Mouse (Mus musculus): Measurements from ENCODE around the gene Lactbl1. TPM values are rescaled to one million over a fixed set of nuclear protein-coding genes. Genes with fewer than 3 reads are reported as not detected.

The Lactbl1 gene
- polyA plus RNA-seq, 1 experiment = not detected

DNA sequence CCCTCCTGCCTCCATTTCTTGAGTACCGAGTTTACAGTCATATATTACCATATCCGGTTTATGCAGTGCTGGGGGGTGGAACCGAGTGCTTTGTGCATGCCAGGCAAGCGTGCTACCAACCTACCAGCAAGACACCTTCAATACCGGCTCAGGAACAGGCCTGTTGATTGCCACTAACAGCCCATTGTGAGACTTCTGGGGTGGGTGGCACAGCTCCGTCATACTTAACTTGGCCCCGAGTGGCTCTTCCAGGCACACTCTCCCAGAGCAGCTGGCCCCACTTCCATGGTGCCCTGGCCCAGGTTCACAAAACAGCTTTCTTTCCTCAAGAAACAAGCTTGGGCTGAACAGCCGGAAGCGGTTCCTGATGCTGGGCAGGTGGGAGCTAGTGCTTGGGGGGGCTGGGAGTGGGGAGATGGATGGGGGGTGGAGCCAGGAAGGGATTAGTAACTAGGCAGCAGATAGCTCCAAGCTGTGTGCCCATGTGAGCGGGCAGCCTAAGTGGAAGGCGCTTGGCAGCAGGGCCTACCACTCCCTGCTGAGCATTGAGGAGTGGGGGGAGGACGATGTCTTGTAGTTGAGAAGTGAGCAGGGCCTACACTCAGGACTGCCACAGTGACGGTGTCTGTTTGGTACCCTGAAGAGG is 29.6 kb downstream of the Lactbl1 start:
- H3K4me1 ChIP-seq (ENCODE audit: control insufficient read depth, insufficient read depth, insufficient read length, low read length) = no peaks in the 10 kb centered on the region
- H3K27ac ChIP-seq (replicated peaks; ENCODE audit: low read depth, low read length) = no peak overlapping the region
- H3K4me3 ChIP-seq (ENCODE audit: insufficient read depth, low read depth, low read length) = no peak overlapping the region

DNA sequence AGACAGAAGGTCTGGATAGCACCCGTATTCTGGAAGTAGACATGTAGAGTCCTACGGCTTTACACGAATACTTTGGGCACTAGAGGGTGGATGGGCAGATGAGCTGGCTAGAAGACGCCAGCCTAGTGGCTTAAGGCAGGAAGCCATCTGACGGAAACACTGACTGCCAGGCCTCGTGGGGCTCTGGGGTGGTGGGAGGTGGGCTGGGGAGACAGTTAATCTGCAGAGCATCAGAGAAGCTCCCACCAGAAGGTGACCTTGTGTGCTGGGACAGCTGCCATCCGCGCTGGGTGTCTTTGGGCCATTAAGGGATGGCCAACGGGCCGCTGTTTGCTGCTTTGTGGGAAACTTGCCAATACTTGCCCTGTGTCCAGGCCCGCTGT is 30.1 kb downstream of the Lactbl1 start:
- Histone ChIP-seq H3K27ac (replicated peaks; ENCODE audit: low read depth, low read length) (no peak overlapping the region), H3K4me3 (ENCODE audit: insufficient read depth, low read depth, low read length) (no peak overlapping the region), H3K4me1 (ENCODE audit: control insufficient read depth, insufficient read depth, insufficient read length, low read length) (no peaks in the 10 kb centered on the region)

DNA sequence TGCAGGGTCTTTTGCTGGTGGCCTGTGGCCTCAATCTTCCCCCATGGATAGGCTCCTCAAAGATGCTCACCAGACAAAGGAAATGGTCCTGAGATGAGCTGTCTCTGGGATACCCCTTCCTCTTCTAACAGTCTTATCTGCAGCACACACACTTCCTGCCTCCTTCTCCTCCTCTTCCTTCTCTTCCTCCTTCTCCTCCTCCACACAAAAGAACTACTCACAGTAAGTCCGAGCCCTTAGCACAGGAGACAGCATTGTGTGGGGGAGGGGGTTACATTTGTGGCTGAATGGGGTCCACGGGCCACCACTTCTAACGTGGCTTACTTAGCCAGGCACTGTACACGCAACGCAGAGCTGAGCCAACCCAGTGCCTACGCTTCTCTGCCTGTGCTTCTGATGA is 30.6 kb downstream of the Lactbl1 start:
- Histone ChIP-seq H3K27ac (replicated peaks; ENCODE audit: low read depth, low read length) (no peak overlapping the region), H3K4me3 (ENCODE audit: insufficient read depth, low read depth, low read length) (no peak overlapping the region), H3K4me1 (ENCODE audit: control insufficient read depth, insufficient read depth, insufficient read length, low read length) (no peaks in the 10 kb centered on the region)

- Histone ChIP-seq H3K4me3 (ENCODE audit: insufficient read depth, low read depth, low read length) (no peak overlapping the region), H3K27ac (replicated peaks; ENCODE audit: low read depth, low read length) (no peak overlapping the region), H3K4me1 (ENCODE audit: control insufficient read depth, insufficient read depth, insufficient read length, low read length) (no peaks in the 10 kb centered on the region)
These were observed 31.3 kb downstream of the Lactbl1 start for GRCm38 (mm10) chr4:136653692-136654234.

DNA sequence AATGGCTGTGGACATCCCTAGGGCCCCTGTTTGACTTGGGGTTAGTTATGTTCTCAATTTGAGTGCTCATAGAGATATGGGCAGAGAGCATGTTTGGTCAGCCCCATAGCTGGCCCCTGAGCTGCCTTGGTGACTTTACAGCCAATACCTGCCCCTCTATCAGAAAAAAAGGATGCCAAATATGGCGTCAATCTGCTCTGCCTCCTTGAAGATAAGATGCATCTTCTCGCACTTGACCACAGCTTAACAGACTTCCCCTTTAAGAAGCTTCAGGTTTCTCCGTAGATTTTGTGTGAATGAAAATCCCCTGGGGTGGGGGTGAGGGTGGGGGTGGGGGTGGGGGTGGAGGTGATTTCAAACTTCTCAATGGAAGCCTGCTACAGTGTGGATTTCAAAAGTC is 35.5 kb downstream of the Lactbl1 start:
- H3K4me3 ChIP-seq (ENCODE audit: insufficient read depth, low read depth, low read length) = no peak overlapping the region
- no peaks in the 10 kb centered on the region for H3K4me1 ChIP-seq (ENCODE audit: control insufficient read depth, insufficient read depth, insufficient read length, low read length)
- no peak overlapping the region for H3K27ac ChIP-seq (replicated peaks; ENCODE audit: low read depth, low read length)

DNA sequence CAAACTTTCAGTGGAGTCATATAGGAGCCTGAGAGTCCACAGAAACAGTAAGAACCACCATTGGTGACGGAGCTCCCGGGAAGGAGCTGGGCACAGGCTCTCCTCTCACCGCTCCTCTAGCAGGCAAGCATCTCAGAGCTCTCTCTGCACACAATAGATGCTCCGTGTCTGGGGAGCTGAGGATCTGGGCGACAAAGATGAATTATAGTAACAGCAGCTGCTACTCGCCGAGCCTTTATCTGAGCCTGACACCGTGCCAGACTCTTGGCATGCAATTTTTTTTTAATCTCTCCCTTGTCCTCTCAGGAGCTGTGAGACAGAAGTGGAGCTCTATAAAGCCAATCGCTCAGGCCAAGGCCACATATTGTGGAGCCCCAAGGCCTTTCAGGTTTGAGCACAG is 42.6 kb downstream of the Lactbl1 start:
- Histone ChIP-seq H3K4me3 (ENCODE audit: insufficient read depth, low read depth, low read length) (no peak overlapping the region), H3K4me1 (ENCODE audit: control insufficient read depth, insufficient read depth, insufficient read length, low read length) (no peaks in the 10 kb centered on the region), H3K27ac (replicated peaks; ENCODE audit: low read depth, low read length) (no peak overlapping the region)

DNA sequence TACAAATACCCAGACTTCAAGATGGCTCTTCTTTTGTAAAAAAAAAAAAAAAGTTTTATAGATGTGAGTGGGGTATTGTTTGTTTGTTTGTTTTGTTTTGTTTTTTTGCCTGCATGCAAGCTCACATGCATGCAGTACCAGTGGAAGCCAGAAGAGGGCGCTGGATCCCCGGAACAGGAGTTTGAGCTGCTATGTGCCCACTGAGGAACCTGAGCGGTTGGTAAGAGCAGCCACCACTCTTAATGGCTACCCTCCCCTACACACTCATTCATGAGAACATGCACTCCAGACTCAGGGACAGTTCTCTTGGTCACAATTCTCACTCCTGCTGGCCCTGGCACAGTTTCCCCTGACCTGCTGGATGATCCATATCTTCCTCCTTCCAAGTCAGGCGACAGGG is 43.6 kb downstream of the Lactbl1 start:
- Histone ChIP-seq H3K4me3 (ENCODE audit: insufficient read depth, low read depth, low read length) (no peak overlapping the region), H3K27ac (replicated peaks; ENCODE audit: low read depth, low read length) (no peak overlapping the region), H3K4me1 (ENCODE audit: control insufficient read depth, insufficient read depth, insufficient read length, low read length) (no peaks in the 10 kb centered on the region)

DNA sequence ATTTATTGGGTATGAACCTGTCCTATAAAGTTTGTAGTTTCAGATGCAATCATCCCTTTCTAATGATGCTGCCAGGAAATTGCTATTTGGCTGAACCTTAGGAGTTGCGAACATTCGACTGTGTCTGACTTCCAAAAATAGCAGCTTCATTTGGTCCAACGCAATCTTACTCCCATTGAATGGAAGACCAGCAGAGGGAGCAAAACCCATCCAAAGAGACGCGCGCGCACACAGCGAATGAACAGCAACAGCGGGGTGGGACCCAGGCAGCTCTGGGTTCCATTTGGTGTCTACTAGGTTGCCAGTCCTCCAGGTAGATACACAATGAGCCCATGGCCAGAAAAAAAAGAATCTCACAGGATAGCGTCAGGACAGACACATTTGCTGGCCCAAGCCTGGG is 45.3 kb downstream of the Lactbl1 start:
- H3K27ac ChIP-seq (replicated peaks; ENCODE audit: low read depth, low read length) = no peak overlapping the region
- H3K4me3 ChIP-seq (ENCODE audit: insufficient read depth, low read depth, low read length) = no peak overlapping the region
- no peaks in the 10 kb centered on the region for H3K4me1 ChIP-seq (ENCODE audit: control insufficient read depth, insufficient read depth, insufficient read length, low read length)

DNA sequence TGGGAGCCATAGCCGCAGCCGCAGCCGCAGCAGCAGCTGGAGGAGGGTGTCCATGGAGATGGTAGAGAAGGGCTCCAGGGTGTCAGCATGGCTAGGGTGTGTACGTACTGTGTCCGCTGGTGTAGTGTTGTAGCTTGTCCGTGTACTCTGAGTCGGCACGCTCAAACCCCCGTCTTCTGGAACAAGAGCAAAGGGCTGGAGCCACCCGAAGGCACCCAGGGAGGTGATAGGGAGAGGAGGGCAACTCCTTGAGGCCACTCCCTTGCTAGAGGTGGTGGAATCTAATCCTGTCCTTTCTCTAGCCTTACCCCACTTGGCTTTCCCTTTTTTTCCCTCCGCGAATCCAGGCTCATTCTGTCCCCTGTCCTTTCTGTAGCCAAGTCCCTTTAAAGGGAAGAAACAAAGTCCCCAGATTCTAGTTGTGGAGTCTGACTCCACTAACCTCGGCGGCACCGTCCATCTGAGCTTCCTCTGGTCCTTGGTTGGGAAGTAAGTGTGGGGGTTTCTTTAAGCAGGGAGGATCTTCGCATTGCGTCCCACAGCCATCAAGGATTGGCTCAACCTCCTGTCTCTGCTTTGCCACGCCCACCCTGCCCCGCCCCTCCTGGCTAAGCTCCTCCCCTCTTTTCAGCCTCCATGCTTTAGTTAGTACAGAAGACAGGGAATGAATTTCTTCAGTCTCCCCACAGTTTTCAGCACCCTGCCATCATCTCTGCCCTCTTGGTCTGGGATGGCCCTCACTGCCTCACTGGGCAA is 50.1 kb downstream of the Lactbl1 start:
- Histone ChIP-seq H3K4me1 (ENCODE audit: control insufficient read depth, insufficient read depth, insufficient read length, low read length) (no peaks in the 10 kb centered on the region), H3K27ac (replicated peaks; ENCODE audit: low read depth, low read length) (no peak overlapping the region), H3K4me3 (ENCODE audit: insufficient read depth, low read depth, low read length) (no peak overlapping the region)

DNA sequence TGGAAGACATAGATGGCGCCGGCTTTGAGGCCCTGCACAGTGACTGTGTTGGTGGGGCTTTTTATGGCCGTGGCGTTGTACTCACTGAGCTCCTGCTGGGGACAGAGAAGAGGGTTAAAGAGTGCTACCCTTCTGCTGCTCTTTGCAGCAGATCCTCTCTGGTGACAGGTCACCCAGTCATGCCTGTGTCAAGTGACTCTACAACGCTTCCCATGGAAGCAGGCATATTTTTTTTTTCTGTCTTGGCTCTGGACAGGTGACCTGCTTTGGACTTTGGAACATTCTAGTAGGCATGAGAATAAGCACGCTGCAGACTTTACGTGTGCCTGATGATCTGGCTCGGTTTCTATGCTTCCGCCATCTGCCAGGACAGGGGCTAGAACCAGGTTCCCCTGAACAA is 53.0 kb downstream of the Lactbl1 start:
- Histone ChIP-seq H3K4me1 (ENCODE audit: control insufficient read depth, insufficient read depth, insufficient read length, low read length) (no peaks in the 10 kb centered on the region), H3K4me3 (ENCODE audit: insufficient read depth, low read depth, low read length) (no peak overlapping the region), H3K27ac (replicated peaks; ENCODE audit: low read depth, low read length) (no peak overlapping the region)

DNA sequence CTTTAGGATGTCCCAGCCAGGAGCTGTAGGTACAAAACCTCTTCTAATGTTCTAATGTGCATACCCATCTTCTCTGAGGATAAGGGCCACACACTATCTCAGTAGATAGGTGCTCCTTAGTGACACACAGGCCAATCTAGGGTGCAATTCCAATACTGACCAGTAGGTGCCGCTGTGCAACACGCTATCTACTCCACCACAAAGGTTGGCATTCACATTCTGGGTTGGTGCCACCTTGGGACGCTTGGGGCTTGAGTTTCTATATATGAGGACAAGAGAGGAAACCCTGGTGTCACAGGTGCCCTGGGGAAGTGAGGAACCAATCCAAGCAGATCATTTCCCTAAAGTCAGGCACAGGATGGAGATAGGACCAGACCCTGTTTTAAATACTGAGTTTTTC is 56.1 kb downstream of the Lactbl1 start:
- H3K4me1 ChIP-seq (ENCODE audit: control insufficient read depth, insufficient read depth, insufficient read length, low read length) = no peaks in the 10 kb centered on the region
- H3K27ac ChIP-seq (replicated peaks; ENCODE audit: low read depth, low read length) = no peak overlapping the region

GRCm38 (mm10) chr4:136679221-136679620 is 56.8 kb downstream of the Lactbl1 start:
- Histone ChIP-seq H3K4me3 (ENCODE audit: insufficient read depth, low read depth, low read length) (no peak overlapping the region), H3K4me1 (ENCODE audit: control insufficient read depth, insufficient read depth, insufficient read length, low read length) (no peaks in the 10 kb centered on the region), H3K27ac (replicated peaks; ENCODE audit: low read depth, low read length) (no peak overlapping the region)

More for the DNA sequence above, 56.1 kb downstream of the Lactbl1 start:
- no peak overlapping the region for H3K4me3 ChIP-seq (ENCODE audit: insufficient read depth, low read depth, low read length)

GRCm38 (mm10) chr4:136680641-136681040 is 58.2 kb downstream of the Lactbl1 start:
- Histone ChIP-seq H3K4me3 (ENCODE audit: insufficient read depth, low read depth, low read length) (no peak overlapping the region), H3K27ac (replicated peaks; ENCODE audit: low read depth, low read length) (no peak overlapping the region), H3K4me1 (ENCODE audit: control insufficient read depth, insufficient read depth, insufficient read length, low read length) (no peaks in the 10 kb centered on the region)

DNA sequence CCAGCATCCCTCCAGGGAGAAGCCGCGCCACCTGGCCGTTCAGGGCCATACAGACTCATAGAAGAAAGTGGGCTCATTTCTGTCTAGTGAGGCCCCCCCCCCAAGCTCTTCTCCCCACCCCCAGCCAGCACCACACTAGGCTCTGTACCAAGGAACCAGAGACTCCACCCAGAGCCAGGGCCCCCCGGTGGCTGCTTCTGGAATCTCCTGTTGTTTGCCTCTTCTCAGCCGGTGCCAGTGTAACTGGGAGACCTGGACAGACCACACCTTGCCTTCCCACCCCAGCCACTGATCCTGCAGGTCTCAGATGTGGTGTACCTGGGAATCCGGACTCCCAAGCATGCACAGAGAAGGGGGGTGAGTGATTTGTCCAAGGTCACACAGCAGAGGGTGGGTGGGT is 62.1 kb downstream of the Lactbl1 start:
- no peak overlapping the region for H3K4me3 ChIP-seq (ENCODE audit: insufficient read depth, low read depth, low read length)
- no peaks in the 10 kb centered on the region for H3K4me1 ChIP-seq (ENCODE audit: control insufficient read depth, insufficient read depth, insufficient read length, low read length)
- H3K27ac ChIP-seq (replicated peaks; ENCODE audit: low read depth, low read length) = no peak overlapping the region

- H3K27ac ChIP-seq (replicated peaks; ENCODE audit: low read depth, low read length) = no peak overlapping the region
- H3K4me3 ChIP-seq (ENCODE audit: insufficient read depth, low read depth, low read length) = no peak overlapping the region
These were observed 63.0 kb downstream of the Lactbl1 start for GRCm38 (mm10) chr4:136685431-136685869.

GRCm38 (mm10) chr4:136688113-136688512 is 65.7 kb downstream of the Lactbl1 start:
- Histone ChIP-seq H3K27ac (replicated peaks; ENCODE audit: low read depth, low read length) (no peak overlapping the region), H3K4me1 (ENCODE audit: control insufficient read depth, insufficient read depth, insufficient read length, low read length) (no peaks in the 10 kb centered on the region), H3K4me3 (ENCODE audit: insufficient read depth, low read depth, low read length) (no peak overlapping the region)

More at GRCm38 (mm10) chr4:136685431-136685869, 63.0 kb downstream of the Lactbl1 start:
- H3K4me1 ChIP-seq (ENCODE audit: control insufficient read depth, insufficient read depth, insufficient read length, low read length) = no peaks in the 10 kb centered on the region

Measured in brown adipose tissue, adult 24 weeks (tissue).